Mouse (Mus musculus) cerebellum, adult 2 months (tissue): ENCODE measurements around the gene Ttn.

Experiments used
- CTCF ChIP-seq: fragments of 200-500 bp; IDR thresholded peaks from 2 replicates; pipeline ENCODE4 v1.5.1; 2011; ENCODE audit warnings: low read depth, mild to moderate bottlenecking, control low read depth, low read length, moderate library complexity, borderline replicate concordance; ENCODE audit not compliant: insufficient read depth
- POLR2A ChIP-seq: fragments of 200-500 bp; IDR thresholded peaks from 2 replicates; pipeline ENCODE4 v1.6.1; 2011; ENCODE audit warnings: low read length, control low read depth, borderline replicate concordance; ENCODE audit not compliant: insufficient read depth

DNA sequence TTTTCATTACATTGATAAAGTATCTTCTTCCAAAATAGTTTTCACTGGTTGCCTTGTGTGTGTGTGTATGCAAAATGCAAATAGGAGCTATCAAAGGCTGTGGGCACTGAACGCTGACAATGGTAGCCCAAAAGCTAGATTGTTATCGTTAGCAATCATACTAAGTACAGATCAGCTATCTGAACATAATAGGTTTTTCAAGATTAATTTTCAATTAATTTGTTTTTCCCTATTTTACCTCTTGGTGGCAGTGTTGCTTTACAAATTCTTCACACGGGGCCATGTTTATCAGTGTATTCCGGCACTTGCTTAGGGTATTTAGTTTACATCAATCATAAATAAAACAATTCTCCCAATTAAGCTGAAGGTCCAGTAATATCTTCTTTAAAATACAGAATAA is 11.7 kb downstream of the Ttn start:
- no peak for TF ChIP-seq POLR2A
- no peak for TF ChIP-seq CTCF
